ENCODE assay signal across 8 mouse cellular contexts in the genomic region with DNA sequence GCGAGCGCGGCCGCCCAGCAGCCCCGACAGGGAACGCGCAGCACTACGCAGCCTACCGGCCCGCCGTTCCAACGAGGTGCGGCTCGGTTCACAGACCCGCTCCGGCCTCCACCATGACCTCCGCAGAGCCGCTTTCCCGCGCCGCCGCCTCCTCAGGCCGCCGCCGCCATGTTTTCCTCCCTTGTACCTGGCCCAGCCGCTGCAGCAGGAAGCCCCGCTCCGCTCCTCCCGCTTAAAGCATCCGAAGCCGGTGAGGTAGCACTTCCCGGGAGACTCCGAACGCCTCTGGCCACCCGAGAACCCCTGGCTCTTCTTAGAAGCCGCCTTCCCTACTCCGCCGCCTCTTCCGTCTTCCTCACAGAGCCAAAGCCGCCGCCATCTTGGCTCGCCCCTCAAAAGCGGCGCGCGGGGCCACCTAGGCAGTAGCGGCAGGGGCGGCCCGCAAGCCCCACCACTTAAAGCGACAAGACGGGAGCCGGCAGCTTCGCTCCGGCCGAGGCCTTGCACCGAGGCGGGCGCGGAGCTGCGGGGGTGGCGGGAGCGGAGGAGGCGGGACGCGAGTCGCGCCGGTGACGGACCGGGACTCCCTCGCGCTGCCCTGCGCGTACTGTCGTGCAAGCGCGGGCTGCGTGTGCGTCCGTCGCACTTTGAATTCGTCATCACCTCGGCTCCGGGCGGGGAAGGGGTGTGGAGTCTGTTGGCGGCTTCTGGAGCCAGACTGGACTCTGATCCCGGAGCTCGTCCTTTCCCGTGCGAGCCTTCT. TPM values are rescaled to one million over a fixed set of nuclear protein-coding genes. Genes with fewer than 3 reads are reported as not detected.
A peak's percentile ranks its signal among the peaks of the same experiment; 100 is the strongest.
DNase-seq lines count a peak whose midpoint lies in the region; ATAC-seq and TF ChIP-seq lines count a peak whose summit lies in the region.

A gene (minus strand): TSS at position 627 of the 763 bp plus-strand sequence.

- H3K36me3 ChIP-seq in megakaryocyte, embryonic 14.5 days (replicated peaks; ENCODE audit: low read length), result peaks cover 16% of the 10 kb centered on the region

- TF ChIP-seq CTCF in cortical plate, adult 2 months (IDR thresholded peaks at IDR 0.05; ENCODE audit: extremely low read depth, insufficient read depth, low read length), result no peak

- peak; percentile 76; the same call in 1 of the 2 replicates for TF ChIP-seq POLR2A in cortical plate, adult 2 months (IDR thresholded peaks at IDR 0.05; ENCODE audit: extremely low read depth, insufficient read depth, low read length)

- H3K27ac ChIP-seq in cortical plate, adult 2 months (ENCODE audit: insufficient read depth, low read length), result peak within 1 kb of the TSS; percentile 99

- H3K9me3 ChIP-seq in megakaryocyte, embryonic 14.5 days, result no peaks in the 10 kb centered on the region

- H3K4me3 ChIP-seq in cortical plate, adult 2 months (ENCODE audit: insufficient read depth, low read length), result peak within 1 kb of the TSS; percentile 84
- peak within 1 kb of the TSS; percentile 99 for H3K4me3 ChIP-seq in megakaryocyte, embryonic 14.5 days (replicated peaks)

- peak; percentile 88 for ATAC-seq in activated CD4-positive, CD25-positive, alpha-beta regulatory T cell, adult 4 months

- DNase-seq in gastrocnemius, adult 8-10 months (ENCODE audit: low spot score in 2 of 2), result peak; percentile 88 to 89
- peak; percentile 85 for DNase-seq in hindlimb bud, embryonic 11.5 days (ENCODE audit: extremely low spot score, low read depth, low spot score)
- DNase-seq in left cerebral cortex, adult 8-10 months (ENCODE audit: low spot score in 2 of 2), result peak; percentile 94
- peak; percentile 97 for DNase-seq in right cerebral cortex, postnatal 10 days (ENCODE audit: low spot score in 2 of 2)
- peak; percentile 93 for DNase-seq in urinary bladder, postnatal 25 days (ENCODE audit: low spot score)

- peaks cover 5% of the 10 kb centered on the region; the same call in 1 of the 2 replicates for H3K4me1 ChIP-seq in cortical plate, adult 2 months (ENCODE audit: control insufficient read depth, insufficient read depth, low read length)
- peaks cover 30% of the 10 kb centered on the region for H3K4me1 ChIP-seq in megakaryocyte, embryonic 14.5 days

- no peaks in the 10 kb centered on the region for H3K27me3 ChIP-seq in megakaryocyte, embryonic 14.5 days (replicated peaks)

RNA-seq across cellular contexts. Expression of the gene that starts here (rescaled TPM):
- 10 to 100 TPM; 30.8 to 39.3 TPM for polyA plus RNA-seq in activated CD4-positive, CD25-positive, alpha-beta regulatory T cell, adult 4 months (2017; shearing (Covaris generic))
- 28.6 and 32.3 TPM in 2 replicates for polyA plus RNA-seq in cortical plate, adult 2 months (2012; rRNA removed)
- 10 to 100 TPM; 13.6 to 18.2 (median 15.9) TPM for total RNA-seq in gastrocnemius, adult 8-10 months (2022)
- total RNA-seq in left cerebral cortex, adult 8-10 months (2022), result 10 to 100 TPM; 37.1 to 43.7 (median 41.6) TPM
- polyA plus RNA-seq in megakaryocyte, embryonic 14.5 days (2012; ENCODE audit: insufficient read depth, low replicate concordance), result 5.3 and 9.6 TPM in 2 replicates

Comparison
In these comparisons a context has a peak if more than half of its experiments do, and no peak if none do; other contexts are left out.
1. Peak in every context shown above with its lines: DNase-seq, ATAC-seq, H3K4me3 ChIP-seq and H3K27ac ChIP-seq.